Mouse (Mus musculus): ENCODE results near the gene Zfp846. TPM values are rescaled to one million over a fixed set of nuclear protein-coding genes. Genes with fewer than 3 reads are reported as not detected.

Zfp846 gene
- polyA plus RNA-seq (2012; rRNA removed) (1.0 and 1.6 TPM in 2 replicates), polyA plus RNA-seq (2014; fragmentation: Nextera tagmentation; extraction: Ambion mirVana) (1.9 and 2.3 TPM in 2 replicates)

GRCm38 (mm10) chr9:20581175-20581634 is at the start of gene Zfp846:
Gene Zfp846 (plus strand): TSS chr9:20581291.
- H3K4me2 ChIP-seq (ENCODE audit: low read depth): peak within 1 kb of the TSS; percentile 79
- DNase-seq (ENCODE audit: low read depth in 3 of 3, low spot score in 3 of 3) (peak; percentile 70 to 75 (median 74)), ATAC-seq (ENCODE audit: insufficient read depth) (peak; percentile 96)
- TF ChIP-seq CTCF (IDR thresholded peaks at IDR 0.05; ENCODE audit: low read depth): 0 out of 2 replicates have a peak, but pooled peaks have one; percentile 4
- no peak for TF ChIP-seq EP300 (IDR thresholded peaks at IDR 0.05; ENCODE audit: low read depth)
- no peaks in the 10 kb centered on the region for H3K9me3 ChIP-seq (ENCODE audit: control insufficient read depth, low read length)
- H3K36me3 ChIP-seq (replicated peaks; ENCODE audit: control insufficient read depth, insufficient read depth, low read depth): no peaks in the 10 kb centered on the region
- no peaks in the 10 kb centered on the region; the same call in 1 of the 2 replicates for H3K27me3 ChIP-seq (ENCODE audit: control insufficient read depth, insufficient read depth, low read length)
- H3K27ac ChIP-seq: no peak within 1 kb of the TSS
- H3K4me1 ChIP-seq (replicated peaks; ENCODE audit: control insufficient read depth in 2 of 2, insufficient read depth in 2 of 2, low read length in 1 of 2): peaks cover 2 to 6% of the 10 kb centered on the region in 2 experiments; a peak in 2 of 4 replicates
- WGBS (ENCODE audit: insufficient replicate concordance): under 1% methylated on average over 30 of the region's 30 CpGs
- H3K4me3 ChIP-seq (ENCODE audit: insufficient read depth in 1 of 2, low read depth in 2 of 2, low read length in 2 of 2): peak within 1 kb of the TSS; percentile 51 to 70
- peak within 1 kb of the TSS; percentile 54 for H3K9ac ChIP-seq (replicated peaks)

GRCm38 (mm10) chr9:20534326-20534926 is 46.7 kb upstream of the Zfp846 start:
- no peak overlapping the region for H3K4me2 ChIP-seq (ENCODE audit: low read depth)
- ATAC-seq (ENCODE audit: insufficient read depth): no peak
- H3K9me3 ChIP-seq (ENCODE audit: control insufficient read depth, low read length): no peaks in the 10 kb centered on the region
- H3K4me1 ChIP-seq (replicated peaks; ENCODE audit: control insufficient read depth in 2 of 2, insufficient read depth in 2 of 2, low read length in 1 of 2): no peaks in the 10 kb centered on the region
- DNase-seq (ENCODE audit: low read depth in 3 of 3, low spot score in 3 of 3): no peak
- TF ChIP-seq EP300 (IDR thresholded peaks at IDR 0.05; ENCODE audit: low read depth) (no peak), CTCF (IDR thresholded peaks at IDR 0.05; ENCODE audit: low read depth) (no peak)
- H3K9ac ChIP-seq (replicated peaks): no peak overlapping the region
- no peak overlapping the region for H3K27ac ChIP-seq
- no peaks in the 10 kb centered on the region; the same call in none of the 2 replicates for H3K27me3 ChIP-seq (ENCODE audit: control insufficient read depth, insufficient read depth, low read length)
- H3K4me3 ChIP-seq (ENCODE audit: insufficient read depth in 1 of 2, low read depth in 2 of 2, low read length in 2 of 2): no peak overlapping the region
- no peaks in the 10 kb centered on the region for H3K36me3 ChIP-seq (replicated peaks; ENCODE audit: control insufficient read depth, insufficient read depth, low read depth)
- 58% methylated on average over 8 of the region's 8 CpGs for WGBS (ENCODE audit: insufficient replicate concordance)

GRCm38 (mm10) chr9:20536598-20536997 is 44.5 kb upstream of the Zfp846 start:
- 69% methylated on average over 2 of the region's 2 CpGs for WGBS (ENCODE audit: insufficient replicate concordance)
- Histone ChIP-seq H3K27ac (no peak overlapping the region), H3K36me3 (replicated peaks; ENCODE audit: control insufficient read depth, insufficient read depth, low read depth) (no peaks in the 10 kb centered on the region), H3K4me3 (ENCODE audit: insufficient read depth in 1 of 2, low read depth in 2 of 2, low read length in 2 of 2) (no peak overlapping the region), H3K27me3 (ENCODE audit: control insufficient read depth, insufficient read depth, low read length) (no peaks in the 10 kb centered on the region; the same call in 1 of the 2 replicates), H3K4me2 (ENCODE audit: low read depth) (no peak overlapping the region), H3K9ac (replicated peaks) (no peak overlapping the region), H3K9me3 (ENCODE audit: control insufficient read depth, low read length) (no peaks in the 10 kb centered on the region), H3K4me1 (replicated peaks; ENCODE audit: control insufficient read depth in 2 of 2, insufficient read depth in 2 of 2, low read length in 1 of 2) (no peaks in the 10 kb centered on the region)
- no peak for TF ChIP-seq EP300 (IDR thresholded peaks at IDR 0.05; ENCODE audit: low read depth)
- no peak for TF ChIP-seq CTCF (IDR thresholded peaks at IDR 0.05; ENCODE audit: low read depth)
- DNase-seq (ENCODE audit: low read depth in 3 of 3, low spot score in 3 of 3) (no peak), ATAC-seq (ENCODE audit: insufficient read depth) (no peak)

- Histone ChIP-seq H3K27ac (no peak overlapping the region), H3K4me3 (ENCODE audit: insufficient read depth in 1 of 2, low read depth in 2 of 2, low read length in 2 of 2) (no peak overlapping the region), H3K36me3 (replicated peaks; ENCODE audit: control insufficient read depth, insufficient read depth, low read depth) (no peaks in the 10 kb centered on the region), H3K4me2 (ENCODE audit: low read depth) (no peak overlapping the region), H3K4me1 (replicated peaks; ENCODE audit: control insufficient read depth in 2 of 2, insufficient read depth in 2 of 2, low read length in 1 of 2) (peaks cover 0 to 5% of the 10 kb centered on the region in 2 experiments; a peak in 1 of 4 replicates), H3K9ac (replicated peaks) (no peak overlapping the region), H3K27me3 (ENCODE audit: control insufficient read depth, insufficient read depth, low read length) (no peaks in the 10 kb centered on the region), H3K9me3 (ENCODE audit: control insufficient read depth, low read length) (no peaks in the 10 kb centered on the region)
- WGBS (ENCODE audit: insufficient replicate concordance): 46% methylated on average over 6 of the region's 6 CpGs
- DNase-seq (ENCODE audit: low read depth in 3 of 3, low spot score in 3 of 3) (no peak), ATAC-seq (ENCODE audit: insufficient read depth) (no peak)
- no peak for TF ChIP-seq CTCF (IDR thresholded peaks at IDR 0.05; ENCODE audit: low read depth)
- no peak for TF ChIP-seq EP300 (IDR thresholded peaks at IDR 0.05; ENCODE audit: low read depth)
Observed at GRCm38 (mm10) chr9:20543496-20543895, 37.6 kb upstream of the Zfp846 start.

GRCm38 (mm10) chr9:20544070-20544821 is 36.8 kb upstream of the Zfp846 start:
- H3K27ac ChIP-seq: no peak overlapping the region
- peak; percentile 87 for ATAC-seq (ENCODE audit: insufficient read depth)

More at GRCm38 (mm10) chr9:20544070-20544821, 36.8 kb upstream of the Zfp846 start:
- Histone ChIP-seq H3K27me3 (ENCODE audit: control insufficient read depth, insufficient read depth, low read length) (no peaks in the 10 kb centered on the region), H3K9me3 (ENCODE audit: control insufficient read depth, low read length) (no peaks in the 10 kb centered on the region), H3K4me1 (replicated peaks; ENCODE audit: control insufficient read depth in 2 of 2, insufficient read depth in 2 of 2, low read length in 1 of 2) (peaks cover 0 to 5% of the 10 kb centered on the region in 2 experiments; a peak in 1 of 4 replicates), H3K4me3 (ENCODE audit: insufficient read depth in 1 of 2, low read depth in 2 of 2, low read length in 2 of 2) (peak overlapping the region; percentile 40 to 58), H3K9ac (replicated peaks) (peak overlapping the region; percentile 19), H3K36me3 (replicated peaks; ENCODE audit: control insufficient read depth, insufficient read depth, low read depth) (no peaks in the 10 kb centered on the region), H3K4me2 (ENCODE audit: low read depth) (peak overlapping the region; percentile 63)
- 5% methylated on average over 43 of the region's 43 CpGs for WGBS (ENCODE audit: insufficient replicate concordance)
- peak; percentile 40 to 54 (median 45) for DNase-seq (ENCODE audit: low read depth in 3 of 3, low spot score in 3 of 3)
- TF ChIP-seq CTCF (IDR thresholded peaks at IDR 0.05; ENCODE audit: low read depth): peak; percentile 35; the same call in 1 of the 2 replicates
- TF ChIP-seq EP300 (IDR thresholded peaks at IDR 0.05; ENCODE audit: low read depth): no peak

Data from liver, embryonic 14.5 days (tissue).